Mouse (Mus musculus) heart, postnatal 36 days (tissue): ENCODE data around the gene Ube2s. TPM values are rescaled to one million over a fixed set of nuclear protein-coding genes. Genes with fewer than 3 reads are reported as not detected.

ENCODE experiments used
- DNase-seq, 2 experiments: peaks; one replicate each; pipeline ENCODE4 v3.0.0; 2021 to 2022
- intact Hi-C: fragments of 180-260 bp; cut with DNase I; formaldehyde crosslinking; loops from one replicate; pipeline ENCODE4 v1.15.1; 2025
- total RNA-seq, 2 experiments: library from RNA; stranded (reverse); gene quantifications; 2 replicates each; pipeline ENCODE4 v1.2.3; 2021

The Ube2s gene
- total RNA-seq, 2 experiments from 2014 or later = 89.8 to 95.7 TPM

- no peak for DNase-seq
- intact Hi-C loops = no loop called here
These were observed 28.6 kb downstream of the Ube2s start for GRCm38 (mm10) chr7:4783667-4784268.

GRCm38 (mm10) chr7:4782759-4783158, 29.6 kb downstream of the Ube2s start, which contains the start of the genes Il11 and Tmem190:
Gene Il11, minus strand, starts transcription at chr7:4782859.
Gene Tmem190, plus strand, starts transcription at chr7:4782937.
- no peak for DNase-seq
- intact Hi-C loops = no loop called here

GRCm38 (mm10) chr7:4782130-4782529, 30.3 kb downstream of the Ube2s start:
- DNase-seq = no peak
- intact Hi-C loops = no loop called here

GRCm38 (mm10) chr7:4779921-4780320, 32.5 kb downstream of the Ube2s start:
- intact Hi-C loops = no loop called here
- DNase-seq = no peak

- no peak for DNase-seq
- intact Hi-C loops = no loop called here
These were observed 34.3 kb downstream of the Ube2s start for GRCm38 (mm10) chr7:4777851-4778637.

GRCm38 (mm10) chr7:4776861-4777830, 35.2 kb downstream of the Ube2s start:
- intact Hi-C loops = no loop called here
- peak; percentile 50 to 58 for DNase-seq

- DNase-seq = no peak
- intact Hi-C loops = no loop called here
These were observed 36.3 kb downstream of the Ube2s start for GRCm38 (mm10) chr7:4776131-4776530.

- intact Hi-C loops = no loop called here
- DNase-seq = no peak
These were observed 41.2 kb downstream of the Ube2s start, which contains the start of gene Fam71e2 for GRCm38 (mm10) chr7:4771202-4771601. Gene Fam71e2, minus strand, starts transcription at chr7:4771302.

GRCm38 (mm10) chr7:4764946-4765710, 47.3 kb downstream of the Ube2s start:
- no peak for DNase-seq
- intact Hi-C loops = no loop called here

- DNase-seq = no peak
These were observed 52.7 kb downstream of the Ube2s start for GRCm38 (mm10) chr7:4759670-4760069.

GRCm38 (mm10) chr7:4752821-4753570, 59.4 kb downstream of the Ube2s start, which contains the start of gene Cox6b2:
Gene Cox6b2, minus strand, starts transcription at chr7:4753094.
- intact Hi-C loops = loop anchor here (10.0 kb wide), 1 partner anchor 488 kb away; no protein-coding TSS in a partner anchor

More at GRCm38 (mm10) chr7:4759670-4760069, 52.7 kb downstream of the Ube2s start:
- intact Hi-C loops = loop anchor here (10.0 kb wide), 1 partner anchor 495 kb away; no protein-coding TSS in a partner anchor

GRCm38 (mm10) chr7:4751971-4752820, 60.2 kb downstream of the Ube2s start:
- intact Hi-C loops = loop anchor here (10.0 kb wide), 1 partner anchor 487 kb away; no protein-coding TSS in a partner anchor
- DNase-seq = no peak

More at GRCm38 (mm10) chr7:4752821-4753570, 59.4 kb downstream of the Ube2s start, which contains the start of gene Cox6b2:
- peak; percentile 43 to 52 for DNase-seq

GRCm38 (mm10) chr7:4749169-4749568, 63.2 kb downstream of the Ube2s start:
- DNase-seq = no peak
- intact Hi-C loops = no loop called here

- no peak for DNase-seq
- intact Hi-C loops = no loop called here
These were observed 64.1 kb downstream of the Ube2s start for GRCm38 (mm10) chr7:4748321-4748720.

GRCm38 (mm10) chr7:4747156-4747899, 65.1 kb downstream of the Ube2s start:
- intact Hi-C loops = no loop called here
- DNase-seq = no peak

- intact Hi-C loops = no loop called here
- no peak for DNase-seq
These were observed 65.9 kb downstream of the Ube2s start for GRCm38 (mm10) chr7:4746326-4746980.

GRCm38 (mm10) chr7:4744886-4745285, 67.5 kb downstream of the Ube2s start:
- intact Hi-C loops = no loop called here
- DNase-seq = no peak
